Mouse (Mus musculus): Measurements from ENCODE around the gene Pakap. TPM values are rescaled to one million over a fixed set of nuclear protein-coding genes. Genes with fewer than 3 reads are reported as not detected.

Pakap gene
- polyA plus RNA-seq, 1 experiment from 2014 or later: 26.9 TPM

- ATAC-seq (ENCODE audit: low FRiP score, low read depth): no peak
- H3K9me3 ChIP-seq: no peaks in the 10 kb centered on the region
- 0 out of 2 replicates have a peak, but pooled peaks cover 3% of the 10 kb centered on the region for H3K4me1 ChIP-seq
Measured at GRCm38 (mm10) chr4:57557102-57557501, 10.9 kb upstream of the Pakap start.

GRCm38 (mm10) chr4:57559438-57559837, 8.5 kb upstream of the Pakap start:
- H3K36me3 ChIP-seq: no peaks in the 10 kb centered on the region
- H3K27ac ChIP-seq (replicated peaks): no peak overlapping the region
- no peak for ATAC-seq (ENCODE audit: low FRiP score, low read depth)
- no peak overlapping the region for H3K4me2 ChIP-seq (replicated peaks)
- 0 out of 2 replicates have a peak, but pooled peaks cover 3% of the 10 kb centered on the region for H3K4me1 ChIP-seq
- no peaks in the 10 kb centered on the region for H3K9me3 ChIP-seq
- H3K27me3 ChIP-seq: no peaks in the 10 kb centered on the region
- 100% methylated on average over 1 of the region's 1 CpGs for WGBS
- H3K9ac ChIP-seq (replicated peaks): no peak overlapping the region
- no peak overlapping the region for H3K4me3 ChIP-seq

More at GRCm38 (mm10) chr4:57557102-57557501, 10.9 kb upstream of the Pakap start:
- no peak overlapping the region for H3K9ac ChIP-seq (replicated peaks)
- WGBS: 82% methylated on average over 2 of the region's 2 CpGs
- no peak overlapping the region for H3K4me2 ChIP-seq (replicated peaks)
- no peak overlapping the region for H3K27ac ChIP-seq (replicated peaks)
- no peaks in the 10 kb centered on the region for H3K36me3 ChIP-seq
- H3K27me3 ChIP-seq: no peaks in the 10 kb centered on the region
- H3K4me3 ChIP-seq: no peak overlapping the region

- no peak overlapping the region for H3K9ac ChIP-seq (replicated peaks)
- 70% methylated on average over 3 of the region's 3 CpGs for WGBS
- ATAC-seq (ENCODE audit: low FRiP score, low read depth): no peak
- H3K27me3 ChIP-seq: no peaks in the 10 kb centered on the region
- no peak overlapping the region for H3K27ac ChIP-seq (replicated peaks)
- H3K4me3 ChIP-seq: no peak overlapping the region
- no peak overlapping the region for H3K4me2 ChIP-seq (replicated peaks)
- no peaks in the 10 kb centered on the region for H3K36me3 ChIP-seq
- H3K4me1 ChIP-seq: 0 out of 2 replicates have a peak, but pooled peaks cover 3% of the 10 kb centered on the region
- H3K9me3 ChIP-seq: no peaks in the 10 kb centered on the region
Measured at GRCm38 (mm10) chr4:57560010-57560409, 8.0 kb upstream of the Pakap start.

DNA sequence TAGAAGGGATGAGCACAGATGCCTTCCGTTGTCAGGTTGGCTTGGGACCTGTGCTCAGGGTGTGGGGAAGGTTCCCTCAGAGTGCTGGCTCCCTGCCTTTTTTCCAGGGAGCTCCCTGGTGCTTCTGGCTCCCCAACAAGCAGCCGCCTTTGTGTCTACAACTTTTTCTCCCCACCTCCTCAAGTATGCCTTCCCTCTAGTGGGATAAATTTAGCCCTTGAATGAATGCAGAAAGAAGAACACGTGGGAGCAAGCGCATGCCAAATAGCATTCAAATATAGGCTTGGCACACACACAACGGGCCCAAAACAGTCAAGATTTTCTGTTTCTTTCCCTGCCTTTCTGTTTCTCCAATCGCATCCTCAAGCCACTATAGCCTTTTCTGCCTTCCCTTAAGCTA, 6.9 kb upstream of the Pakap start:
- 0 out of 2 replicates have a peak, but pooled peaks cover 3% of the 10 kb centered on the region for H3K4me1 ChIP-seq
- peaks cover 2% of the 10 kb centered on the region; the same call in 1 of the 2 replicates for H3K27me3 ChIP-seq
- H3K36me3 ChIP-seq: no peaks in the 10 kb centered on the region
- WGBS: 78% methylated on average over 6 of the region's 6 CpGs
- H3K9me3 ChIP-seq: no peaks in the 10 kb centered on the region
- H3K4me2 ChIP-seq (replicated peaks): no peak overlapping the region
- no peak overlapping the region for H3K4me3 ChIP-seq
- no peak overlapping the region for H3K27ac ChIP-seq (replicated peaks)
- no peak for ATAC-seq (ENCODE audit: low FRiP score, low read depth)
- no peak overlapping the region for H3K9ac ChIP-seq (replicated peaks)

GRCm38 (mm10) chr4:57565283-57565682, 2.7 kb upstream of the Pakap start:
- H3K4me2 ChIP-seq (replicated peaks): no peak overlapping the region
- no peak overlapping the region for H3K27ac ChIP-seq (replicated peaks)
- ATAC-seq (ENCODE audit: low FRiP score, low read depth): no peak
- 94% methylated on average over 1 of the region's 1 CpGs for WGBS
- H3K4me3 ChIP-seq: no peak overlapping the region
- no peaks in the 10 kb centered on the region for H3K9me3 ChIP-seq
- H3K4me1 ChIP-seq: peaks cover 8% of the 10 kb centered on the region
- peaks cover 36% of the 10 kb centered on the region for H3K27me3 ChIP-seq
- no peak overlapping the region for H3K9ac ChIP-seq (replicated peaks)
- no peaks in the 10 kb centered on the region for H3K36me3 ChIP-seq

GRCm38 (mm10) chr4:57565811-57566210, 2.2 kb upstream of the Pakap start:
- no peak for ATAC-seq (ENCODE audit: low FRiP score, low read depth)

GRCm38 (mm10) chr4:57568268-57569068, 489 bp downstream of the Pakap start:
- 48% methylated on average over 19 of the region's 19 CpGs for WGBS
- Histone ChIP-seq H3K9ac (replicated peaks) (peak overlapping the region; percentile 53; the same call in 1 of the 2 replicates), H3K4me1 (peaks cover 8% of the 10 kb centered on the region), H3K4me3 (peak overlapping the region; percentile 54), H3K4me2 (replicated peaks) (peak overlapping the region; percentile 91), H3K9me3 (no peaks in the 10 kb centered on the region), H3K27me3 (peaks cover 36% of the 10 kb centered on the region), H3K36me3 (no peaks in the 10 kb centered on the region), H3K27ac (replicated peaks) (peak overlapping the region; percentile 46; the same call in 1 of the 2 replicates)
- no peak for ATAC-seq (ENCODE audit: low FRiP score, low read depth)

More at GRCm38 (mm10) chr4:57565811-57566210, 2.2 kb upstream of the Pakap start:
- Histone ChIP-seq H3K9ac (replicated peaks) (no peak overlapping the region), H3K27me3 (peaks cover 36% of the 10 kb centered on the region), H3K4me2 (replicated peaks) (no peak overlapping the region), H3K4me3 (no peak overlapping the region), H3K36me3 (no peaks in the 10 kb centered on the region), H3K4me1 (peaks cover 8% of the 10 kb centered on the region), H3K27ac (replicated peaks) (no peak overlapping the region), H3K9me3 (no peaks in the 10 kb centered on the region)
- WGBS: 54% methylated on average over 2 of the region's 2 CpGs

DNA sequence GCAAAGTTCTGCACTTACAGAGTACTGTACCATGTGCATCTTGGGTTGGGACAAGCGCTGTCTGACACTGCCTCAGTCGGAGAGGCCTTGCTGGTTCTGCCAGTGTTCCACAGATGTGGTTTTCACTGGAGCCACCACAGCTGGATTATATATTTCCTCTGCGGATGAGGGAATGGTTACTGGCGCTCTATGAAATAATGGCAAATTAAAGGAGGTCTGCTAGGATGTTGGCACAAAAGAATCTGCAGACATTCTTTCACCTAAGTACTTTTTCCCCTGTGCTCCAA, 1.0 kb downstream of the Pakap start:
- peaks cover 8% of the 10 kb centered on the region for H3K4me1 ChIP-seq
- H3K9me3 ChIP-seq: no peaks in the 10 kb centered on the region
- no peaks in the 10 kb centered on the region for H3K36me3 ChIP-seq
- H3K4me3 ChIP-seq: no peak overlapping the region
- no peak for ATAC-seq (ENCODE audit: low FRiP score, low read depth)
- H3K27ac ChIP-seq (replicated peaks): no peak overlapping the region
- WGBS: 87% methylated on average over 4 of the region's 4 CpGs
- H3K4me2 ChIP-seq (replicated peaks): no peak overlapping the region
- no peak overlapping the region for H3K9ac ChIP-seq (replicated peaks)
- peaks cover 36% of the 10 kb centered on the region for H3K27me3 ChIP-seq

GRCm38 (mm10) chr4:57569711-57570110, 1.7 kb downstream of the Pakap start:
- Histone ChIP-seq H3K36me3 (no peaks in the 10 kb centered on the region), H3K4me2 (replicated peaks) (no peak overlapping the region), H3K9me3 (no peaks in the 10 kb centered on the region), H3K4me1 (peaks cover 8% of the 10 kb centered on the region), H3K27ac (replicated peaks) (no peak overlapping the region), H3K4me3 (no peak overlapping the region), H3K9ac (replicated peaks) (no peak overlapping the region), H3K27me3 (peaks cover 36% of the 10 kb centered on the region)
- ATAC-seq (ENCODE audit: low FRiP score, low read depth): no peak
- 69% methylated on average over 6 of the region's 6 CpGs for WGBS

DNA sequence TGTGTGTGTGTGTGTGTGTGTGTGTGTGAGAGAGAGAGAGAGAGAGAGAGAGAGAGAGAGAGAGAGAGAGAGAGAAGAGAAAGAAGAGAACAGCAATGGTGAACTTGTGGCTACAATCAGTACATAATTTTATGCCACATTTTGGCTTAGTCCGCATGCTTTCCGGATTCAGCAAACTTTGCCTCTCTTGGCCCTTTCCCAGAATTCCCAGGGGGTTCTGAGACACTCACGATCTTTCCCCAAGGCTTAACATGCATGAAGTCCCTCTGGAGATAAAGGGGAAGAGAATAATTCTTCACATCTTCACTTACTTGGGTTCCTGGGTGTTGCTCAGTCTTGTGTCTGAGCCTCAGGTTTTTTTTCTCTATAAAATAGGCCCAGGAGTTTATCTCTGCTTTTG, 2.2 kb downstream of the Pakap start:
- peaks cover 36% of the 10 kb centered on the region for H3K27me3 ChIP-seq
- H3K9ac ChIP-seq (replicated peaks): no peak overlapping the region
- no peaks in the 10 kb centered on the region for H3K36me3 ChIP-seq
- H3K4me1 ChIP-seq: peaks cover 8% of the 10 kb centered on the region
- WGBS: 71% methylated on average over 3 of the region's 3 CpGs
- no peak overlapping the region for H3K27ac ChIP-seq (replicated peaks)
- no peak overlapping the region for H3K4me3 ChIP-seq
- no peaks in the 10 kb centered on the region for H3K9me3 ChIP-seq
- no peak for ATAC-seq (ENCODE audit: low FRiP score, low read depth)
- no peak overlapping the region for H3K4me2 ChIP-seq (replicated peaks)

DNA sequence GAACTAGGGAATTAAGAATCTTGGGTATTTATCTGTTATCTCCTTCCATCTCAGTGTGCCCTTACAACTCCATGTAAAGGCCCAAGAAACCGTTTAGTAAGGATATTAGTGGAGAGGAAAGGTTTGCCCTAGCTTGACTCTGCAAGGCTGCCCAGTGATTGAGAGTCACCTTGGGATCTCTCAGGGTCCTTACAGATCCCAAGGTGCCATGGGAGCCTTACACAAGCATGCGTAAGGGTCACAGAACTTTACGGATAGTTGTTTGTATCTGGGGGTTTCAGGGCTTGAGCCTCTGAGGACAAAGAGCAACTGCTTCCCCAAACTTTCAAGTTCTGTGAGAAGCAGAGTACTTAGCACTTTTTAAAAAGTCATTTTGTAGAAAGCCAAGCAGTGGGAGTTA, 6.2 kb downstream of the Pakap start:
- Histone ChIP-seq H3K27me3 (peaks cover 6% of the 10 kb centered on the region; the same call in 1 of the 2 replicates), H3K36me3 (no peaks in the 10 kb centered on the region), H3K27ac (replicated peaks) (no peak overlapping the region), H3K4me3 (no peak overlapping the region), H3K4me2 (replicated peaks) (no peak overlapping the region), H3K9ac (replicated peaks) (no peak overlapping the region), H3K4me1 (no peaks in the 10 kb centered on the region), H3K9me3 (no peaks in the 10 kb centered on the region)
- WGBS: 88% methylated on average over 3 of the region's 3 CpGs
- ATAC-seq (ENCODE audit: low FRiP score, low read depth): no peak

GRCm38 (mm10) chr4:57574646-57575045, 6.7 kb downstream of the Pakap start:
- ATAC-seq (ENCODE audit: low FRiP score, low read depth): no peak
- WGBS: 93% methylated on average over 6 of the region's 6 CpGs
- Histone ChIP-seq H3K9me3 (no peaks in the 10 kb centered on the region), H3K27ac (replicated peaks) (no peak overlapping the region), H3K36me3 (no peaks in the 10 kb centered on the region), H3K27me3 (peaks cover 2% of the 10 kb centered on the region; the same call in 1 of the 2 replicates), H3K9ac (replicated peaks) (no peak overlapping the region), H3K4me3 (no peak overlapping the region), H3K4me2 (replicated peaks) (no peak overlapping the region), H3K4me1 (no peaks in the 10 kb centered on the region)
